Mouse (Mus musculus) heart, adult 18-20 months (tissue): Measurements from ENCODE around the gene Tfap4. TPM values are rescaled to one million over a fixed set of nuclear protein-coding genes. Genes with fewer than 3 reads are reported as not detected.
"Not testable (repeated sequence)": the region's sequence is repeated elsewhere in the genome, so short reads cannot be mapped to it uniquely, and the experiment has no call there.

ENCODE experiments used
- DNase-seq, 2 experiments: peaks; one replicate each; pipeline ENCODE4 v3.0.0; 2021 to 2022; ENCODE audit warnings: mixed read lengths in 1 of 2
- total RNA-seq, 2 experiments: library from RNA; stranded (reverse); gene quantifications; 2 replicates each; pipeline ENCODE4 v1.2.3; 2021

The Tfap4 gene
- total RNA-seq, 2 experiments from 2014 or later, result 2.1 to 2.6 TPM

DNA sequence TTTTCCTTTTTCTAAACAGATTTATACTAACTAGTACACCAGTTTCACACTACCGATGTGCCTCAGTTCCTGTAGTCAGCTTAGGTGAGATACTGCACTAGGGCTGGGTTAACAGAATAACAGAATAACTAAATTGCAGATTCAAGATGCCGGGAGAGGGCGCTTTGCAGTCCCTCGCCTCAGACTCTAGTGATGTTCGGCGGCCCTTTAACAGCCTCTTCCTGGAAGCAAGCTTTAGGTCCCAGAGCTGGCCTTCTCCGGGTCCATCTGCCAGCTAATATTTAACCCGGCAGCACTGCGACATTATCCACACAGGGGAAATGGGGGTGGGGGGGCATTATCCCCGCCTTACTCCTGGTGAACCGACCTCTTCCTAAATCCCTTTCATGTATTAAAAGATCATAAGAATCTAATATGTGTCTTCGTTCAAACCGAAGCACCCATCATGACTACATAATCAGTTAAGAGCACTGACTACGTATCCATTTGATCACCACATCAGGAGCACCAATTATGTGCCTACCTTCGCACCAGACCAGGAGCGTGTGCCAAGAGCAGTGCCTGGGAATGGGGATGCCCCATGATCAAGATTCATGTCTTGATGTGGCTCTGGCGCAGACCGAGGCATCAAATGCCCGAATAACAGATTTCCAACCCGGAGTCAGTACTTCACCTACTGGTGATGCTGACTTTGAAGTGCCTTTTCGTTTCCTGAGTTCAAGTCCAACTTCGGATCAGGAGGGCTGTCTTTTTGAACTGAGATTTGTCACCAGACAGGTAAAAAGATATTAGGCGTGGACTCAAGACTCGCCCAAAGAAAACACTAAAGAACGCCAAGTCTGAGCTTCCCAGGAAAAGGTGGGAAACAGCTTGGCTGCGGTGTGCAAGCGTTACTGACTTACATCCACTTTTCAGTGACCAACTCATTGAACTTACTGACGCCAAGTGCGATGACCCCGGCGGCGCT lies 33.5 kb upstream of the Tfap4 start:
- DNase-seq, result peak; percentile 66 to 76

- DNase-seq, result no peak
Measured at GRCm38 (mm10) chr16:4590236-4590635, 30.6 kb upstream of the Tfap4 start.

GRCm38 (mm10) chr16:4587516-4588210 lies 28.0 kb upstream of the Tfap4 start:
- peak in 1 of 2 experiments; percentile 56 for DNase-seq

DNA sequence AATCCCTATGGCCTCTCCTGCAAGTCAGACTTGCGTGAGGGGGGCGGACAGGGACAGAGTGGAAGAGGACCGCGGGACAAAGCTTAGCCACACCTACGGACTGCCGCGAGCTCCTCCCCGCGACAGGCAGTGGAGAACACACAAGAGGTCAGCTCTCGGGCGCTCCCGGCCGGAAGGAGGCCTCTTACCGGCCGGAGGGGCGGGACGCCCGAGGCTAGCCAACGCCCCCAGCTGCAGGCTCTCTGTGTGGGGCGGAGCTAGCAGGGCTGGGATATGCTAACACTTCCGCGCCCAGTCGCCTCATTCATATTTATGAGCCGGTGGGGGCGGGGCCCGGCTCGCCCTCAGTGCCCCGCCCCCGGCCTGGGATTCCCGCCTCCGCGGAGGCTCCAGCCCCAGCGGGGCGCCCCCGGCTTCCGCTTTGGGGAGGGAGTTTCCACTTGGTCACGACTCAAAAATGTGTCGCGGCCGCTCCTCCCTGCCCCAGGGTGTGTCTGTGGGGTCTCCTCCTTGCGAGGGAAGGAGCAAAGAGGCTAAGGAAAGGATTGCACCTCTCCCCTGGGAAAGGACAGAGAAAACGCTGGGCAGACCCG lies 27.0 kb upstream of the Tfap4 start:
- peak; percentile 97 to 99 for DNase-seq

DNA sequence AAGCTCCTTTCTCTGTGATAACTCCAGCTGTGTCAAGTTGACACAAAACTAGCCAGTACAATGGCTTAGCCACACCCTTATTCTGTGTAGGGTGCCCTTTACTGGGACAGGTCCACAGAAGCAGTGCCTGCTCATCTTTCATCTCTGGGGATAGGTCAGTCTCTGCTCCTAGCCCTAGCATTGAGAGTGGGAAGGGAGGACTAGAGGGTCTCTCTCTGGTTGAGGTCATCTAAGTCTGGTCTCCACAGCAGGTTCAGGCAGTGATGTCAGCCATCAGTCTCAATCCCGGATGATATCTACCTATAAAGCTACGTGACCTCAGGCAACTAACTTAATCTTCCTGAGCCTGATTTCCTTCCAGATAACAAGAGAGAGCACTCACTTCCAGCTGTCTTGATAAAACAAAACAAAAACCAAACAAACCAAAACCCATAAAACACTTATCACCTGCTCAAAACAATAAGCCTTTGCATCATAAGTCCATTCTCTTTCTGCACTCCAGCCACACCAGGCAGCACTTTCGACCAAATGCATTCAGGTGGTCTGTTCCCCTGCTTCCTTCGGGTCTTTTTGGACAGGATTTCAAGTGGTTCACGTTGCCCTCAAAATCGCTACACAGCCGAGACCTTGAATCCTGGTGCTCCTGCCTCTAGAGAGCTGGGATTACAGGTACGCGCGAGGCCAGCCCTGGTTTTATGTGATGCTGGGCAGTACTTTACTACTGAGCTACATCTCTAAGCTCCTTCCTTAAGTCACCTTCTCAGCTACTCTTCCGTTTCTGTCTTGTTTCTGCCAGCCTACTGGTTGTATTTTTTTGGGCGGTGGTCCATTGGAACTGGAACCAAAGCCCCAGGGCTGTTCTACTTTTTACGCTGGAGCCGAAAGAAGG lies 26.2 kb upstream of the Tfap4 start:
- DNase-seq, result no peak

GRCm38 (mm10) chr16:4584438-4584837 lies 24.8 kb upstream of the Tfap4 start:
- DNase-seq, result no peak

DNA sequence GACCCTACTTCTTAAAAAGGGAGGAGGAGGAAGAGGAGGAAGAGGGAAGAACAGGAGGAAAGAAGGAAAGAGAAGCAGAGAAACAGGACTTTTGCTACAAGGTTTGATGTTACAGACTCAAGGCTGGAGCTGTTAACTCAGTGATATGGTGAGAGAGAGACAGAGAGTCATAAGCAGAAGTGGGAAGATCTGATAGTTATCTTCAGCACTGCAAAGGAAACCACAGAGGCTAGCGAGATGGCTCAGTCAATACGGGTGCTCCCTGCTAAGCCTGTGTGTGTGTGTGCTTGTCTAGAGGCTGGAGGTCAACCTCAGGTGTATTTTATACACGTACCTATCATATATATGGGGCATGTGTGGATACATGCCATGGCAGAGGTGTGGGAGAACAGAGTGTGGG lies 24.2 kb upstream of the Tfap4 start:
- no peak for DNase-seq

GRCm38 (mm10) chr16:4581179-4581578 lies 21.5 kb upstream of the Tfap4 start:
- not testable (repeated sequence) for DNase-seq

- no peak for DNase-seq
Measured at GRCm38 (mm10) chr16:4578630-4579029, 19.0 kb upstream of the Tfap4 start.

DNA sequence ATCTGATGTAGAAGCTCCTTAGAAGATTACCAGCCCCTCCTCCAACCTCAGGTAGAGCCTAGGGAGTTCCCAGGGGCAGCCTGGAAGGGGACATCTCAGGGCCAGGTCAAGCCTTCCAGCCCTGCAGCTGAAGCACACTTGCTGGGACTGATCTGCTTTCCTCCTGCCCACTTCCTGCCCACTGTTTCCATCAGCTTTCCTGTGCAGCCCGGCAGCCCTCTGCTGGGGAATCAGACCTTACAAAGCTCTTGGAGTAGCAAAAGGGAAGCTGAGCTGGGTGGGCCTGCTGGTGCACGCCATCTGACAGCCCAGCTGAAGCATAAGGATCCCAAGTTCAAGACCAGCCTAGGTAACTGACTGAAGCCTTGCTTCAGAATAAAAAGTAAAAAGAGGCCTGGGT lies 17.2 kb upstream of the Tfap4 start:
- DNase-seq, result no peak

GRCm38 (mm10) chr16:4576038-4576437 lies 16.4 kb upstream of the Tfap4 start:
- no peak for DNase-seq

DNA sequence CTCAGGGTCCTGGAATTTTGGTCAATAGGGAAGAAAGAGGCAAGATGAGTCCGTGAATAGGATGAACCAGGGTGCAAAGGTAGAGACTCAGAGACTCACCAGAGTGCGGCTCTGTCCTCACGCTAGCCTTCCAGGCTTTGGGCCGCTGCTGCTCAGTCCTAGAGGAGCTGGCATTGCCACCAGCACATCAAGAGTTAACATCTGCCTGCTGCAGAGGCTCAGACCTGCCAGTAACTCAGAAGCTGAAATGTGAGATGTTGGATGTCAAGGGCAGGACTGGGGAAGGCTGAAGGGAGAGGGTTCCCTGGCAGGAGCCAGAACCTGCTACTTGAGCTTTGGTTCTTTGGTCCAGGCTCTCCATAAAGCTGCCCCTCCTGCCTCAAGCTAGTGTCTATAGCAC lies 11.1 kb upstream of the Tfap4 start:
- no peak for DNase-seq

DNA sequence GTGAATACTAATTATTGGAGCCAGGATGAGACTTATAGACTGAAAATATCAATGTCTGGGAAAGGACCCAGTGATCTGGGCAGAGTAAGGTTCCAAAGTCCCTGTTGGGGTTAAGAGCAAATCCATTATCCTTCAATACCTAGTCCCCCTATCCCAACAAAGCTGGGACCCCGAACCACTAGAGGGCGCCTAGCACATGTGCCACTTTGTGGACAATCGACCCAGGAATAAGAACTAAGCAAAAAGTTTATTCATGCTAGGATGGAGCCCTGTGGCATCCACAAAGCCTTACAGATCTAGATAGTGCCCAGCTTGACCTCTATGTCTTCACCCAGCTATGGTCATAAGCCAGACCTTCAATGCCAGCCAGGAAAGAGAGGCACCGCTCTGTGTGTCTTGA lies 8.3 kb upstream of the Tfap4 start:
- peak; percentile 83 to 94 for DNase-seq

DNA sequence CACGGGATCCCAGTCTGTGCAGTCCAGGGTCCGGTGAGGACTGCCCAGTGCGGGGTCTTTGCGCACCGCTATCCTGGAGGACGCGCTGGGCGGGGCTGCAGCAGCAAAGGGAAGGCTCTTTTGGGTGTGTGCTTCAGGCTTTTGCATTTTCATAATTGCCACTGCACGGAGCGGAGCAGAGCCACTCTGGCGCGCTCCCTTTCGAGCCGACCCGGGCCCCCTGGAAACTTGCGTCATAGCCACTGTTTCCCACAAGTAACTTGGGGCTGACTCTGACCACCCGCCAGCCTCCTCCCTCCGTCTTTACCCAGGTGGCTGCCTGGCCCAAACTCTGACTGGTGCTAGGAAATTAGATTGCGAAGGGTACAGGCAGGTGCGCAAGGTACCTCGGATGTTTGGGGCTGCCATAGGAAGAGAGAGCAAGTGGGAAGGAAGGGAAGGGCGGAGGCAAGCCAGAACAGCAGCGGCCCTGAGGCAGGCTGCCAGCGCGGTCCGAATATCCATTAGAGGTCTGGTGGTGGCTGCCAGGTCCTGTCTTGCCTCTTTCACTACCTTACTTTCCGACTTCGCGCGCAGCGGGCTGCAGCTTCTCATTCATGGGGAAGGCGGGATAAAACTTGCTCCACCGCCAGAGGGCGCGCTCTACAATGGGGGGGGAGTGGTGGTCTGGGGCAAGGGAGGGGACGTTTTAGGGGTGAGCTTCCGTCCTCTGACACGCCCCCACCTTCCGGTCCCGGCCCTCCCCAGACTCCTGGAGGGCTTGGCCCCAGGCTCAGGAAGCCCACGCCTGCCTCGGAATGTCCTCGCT lies 695 bp upstream of the Tfap4 start:
- DNase-seq, result peak; percentile 84 to 89

GRCm38 (mm10) chr16:4558980-4559631 lies 548 bp downstream of the Tfap4 start:
- peak; percentile 83 to 85 for DNase-seq

- peak; percentile 93 to 94 for DNase-seq
Measured at GRCm38 (mm10) chr16:4558384-4558979, 1.2 kb downstream of the Tfap4 start.

GRCm38 (mm10) chr16:4557949-4558348 lies 1.7 kb downstream of the Tfap4 start:
- peak; percentile 53 to 71 for DNase-seq

GRCm38 (mm10) chr16:4557085-4557484 lies 2.6 kb downstream of the Tfap4 start:
- DNase-seq, result no peak

DNA sequence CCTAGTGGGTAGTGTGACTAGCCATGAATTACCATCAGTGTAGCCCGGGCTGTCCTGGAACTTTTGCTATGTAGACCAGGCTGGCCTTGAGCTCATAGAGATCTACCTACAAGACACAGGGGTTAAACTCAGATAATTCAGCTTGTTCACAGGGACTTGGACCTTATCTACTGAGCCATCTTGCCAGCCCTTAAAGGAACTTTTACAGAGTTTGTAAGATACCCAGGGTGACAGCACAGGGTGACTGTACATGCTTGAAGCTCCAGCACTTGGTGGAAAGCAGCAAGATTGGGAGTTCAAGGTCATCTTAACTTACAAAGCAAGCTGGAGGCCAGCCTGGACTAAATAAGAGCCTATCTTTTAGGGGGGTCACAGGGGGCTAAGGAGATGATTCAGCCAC lies 4.1 kb downstream of the Tfap4 start:
- DNase-seq, result no peak
